Mouse (Mus musculus) cerebellum, postnatal 14 days (tissue): ENCODE measurements at regions not wholly inside any gene's neighbourhood (a gene's known extent, or its start where the extent isn't known, plus 50 kb on each side); places are given as distances from the start of the nearest gene placed in this dataset.

ENCODE experiments used
- DNase-seq, 2 experiments: peaks; one replicate each; pipeline ENCODE4 v3.0.0; 2021; ENCODE audit warnings: mixed read lengths in 2 of 2

- peak; percentile 56 to 73 for DNase-seq
Observed at GRCm38 (mm10) chr4:125265575-125265974, 137.9 kb upstream of the Zc3h12a start.

- DNase-seq: no peak
Observed at GRCm38 (mm10) chr4:125265065-125265464, 137.4 kb upstream of the Zc3h12a start.

- DNase-seq: no peak
Observed at GRCm38 (mm10) chr4:125261547-125261946, 133.9 kb upstream of the Zc3h12a start.

GRCm38 (mm10) chr4:125259306-125259705 is 131.7 kb upstream of the Zc3h12a start:
- no peak for DNase-seq

GRCm38 (mm10) chr4:125257916-125258315 is 130.3 kb upstream of the Zc3h12a start:
- peak; percentile 33 to 49 for DNase-seq

GRCm38 (mm10) chr4:125253161-125253560 is 125.5 kb upstream of the Zc3h12a start:
- no peak for DNase-seq

GRCm38 (mm10) chr4:125252228-125252627 is 124.6 kb upstream of the Zc3h12a start:
- DNase-seq: no peak

- no peak for DNase-seq
Observed at GRCm38 (mm10) chr4:125249061-125249460, 121.4 kb upstream of the Zc3h12a start.

- DNase-seq: no peak
Observed at GRCm38 (mm10) chr4:125246171-125246570, 118.5 kb upstream of the Zc3h12a start.

- no peak for DNase-seq
Observed at GRCm38 (mm10) chr4:125242512-125242911, 114.9 kb upstream of the Zc3h12a start.

- DNase-seq: no peak
Observed at GRCm38 (mm10) chr4:125241577-125242262, 114.1 kb upstream of the Zc3h12a start.

GRCm38 (mm10) chr4:125231711-125232260 is 104.1 kb upstream of the Zc3h12a start:
- peak; percentile 71 to 77 for DNase-seq

GRCm38 (mm10) chr4:125227194-125227593 is 99.6 kb upstream of the Zc3h12a start:
- DNase-seq: no peak

GRCm38 (mm10) chr4:125222922-125223321 is 95.3 kb upstream of the Zc3h12a start:
- peak; percentile 70 for DNase-seq

- DNase-seq: peak in 1 of 2 experiments; percentile 26
Observed at GRCm38 (mm10) chr4:125220314-125220713, 92.7 kb upstream of the Zc3h12a start.

- DNase-seq: no peak
Observed at GRCm38 (mm10) chr4:125219209-125219608, 91.6 kb upstream of the Zc3h12a start.

GRCm38 (mm10) chr4:125214306-125214705 is 86.7 kb upstream of the Zc3h12a start:
- no peak for DNase-seq

GRCm38 (mm10) chr4:125212176-125212530 is 84.5 kb upstream of the Zc3h12a start:
- DNase-seq: no peak

- DNase-seq: no peak
Observed at GRCm38 (mm10) chr4:125211459-125212175, 84.0 kb upstream of the Zc3h12a start.

GRCm38 (mm10) chr4:125210719-125211118 is 83.1 kb upstream of the Zc3h12a start:
- DNase-seq: no peak

- no peak for DNase-seq
Observed at GRCm38 (mm10) chr4:125208136-125208915, 80.7 kb upstream of the Zc3h12a start.

- DNase-seq: no peak
Observed at GRCm38 (mm10) chr4:125203521-125203920, 75.9 kb upstream of the Zc3h12a start.

- no peak for DNase-seq
Observed at GRCm38 (mm10) chr4:125201638-125202325, 74.1 kb upstream of the Zc3h12a start.
